Mouse (Mus musculus) adrenal gland (tissue): Measurements from ENCODE around the gene Maml3.

Source experiments
- intact Hi-C: fragments of 180-260 bp; cut with DNase I; formaldehyde crosslinking; loops from one replicate; pipeline ENCODE4 v1.15.1; 2025

Maml3 gene

GRCm38 (mm10) chr3:51799650-51800049 is 305.2 kb downstream of the Maml3 start:
- intact Hi-C loops = no loop called here

- intact Hi-C loops = no loop called here
Measured at GRCm38 (mm10) chr3:51796838-51797237, 308.0 kb downstream of the Maml3 start.

- intact Hi-C loops = no loop called here
Measured at GRCm38 (mm10) chr3:51796219-51796828, 308.6 kb downstream of the Maml3 start.

GRCm38 (mm10) chr3:51791542-51791941 is 313.3 kb downstream of the Maml3 start:
- intact Hi-C loops = no loop called here

GRCm38 (mm10) chr3:51789389-51789904 is 315.4 kb downstream of the Maml3 start:
- intact Hi-C loops = no loop called here

GRCm38 (mm10) chr3:51788591-51789339 is 316.1 kb downstream of the Maml3 start:
- intact Hi-C loops = no loop called here

- intact Hi-C loops = no loop called here
Measured at GRCm38 (mm10) chr3:51787945-51788344, 316.9 kb downstream of the Maml3 start.

GRCm38 (mm10) chr3:51785796-51786195 is 319.1 kb downstream of the Maml3 start:
- intact Hi-C loops = no loop called here

GRCm38 (mm10) chr3:51782191-51782590 is 322.7 kb downstream of the Maml3 start:
- intact Hi-C loops = no loop called here

GRCm38 (mm10) chr3:51778738-51779592 is 325.9 kb downstream of the Maml3 start:
- intact Hi-C loops = no loop called here

- intact Hi-C loops = no loop called here
Measured at GRCm38 (mm10) chr3:51778179-51778578, 326.7 kb downstream of the Maml3 start.

GRCm38 (mm10) chr3:51776018-51776611 is 328.8 kb downstream of the Maml3 start:
- intact Hi-C loops = no loop called here

GRCm38 (mm10) chr3:51773587-51773986 is 331.3 kb downstream of the Maml3 start:
- intact Hi-C loops = no loop called here

- intact Hi-C loops = no loop called here
Measured at GRCm38 (mm10) chr3:51771839-51772630, 332.8 kb downstream of the Maml3 start.

GRCm38 (mm10) chr3:51769196-51769595 is 335.7 kb downstream of the Maml3 start:
- intact Hi-C loops = no loop called here

GRCm38 (mm10) chr3:51765220-51765923 is 339.5 kb downstream of the Maml3 start:
- intact Hi-C loops = no loop called here

GRCm38 (mm10) chr3:51764175-51764574 is 340.7 kb downstream of the Maml3 start:
- intact Hi-C loops = no loop called here

GRCm38 (mm10) chr3:51762900-51763299 is 342.0 kb downstream of the Maml3 start:
- intact Hi-C loops = no loop called here

GRCm38 (mm10) chr3:51759534-51759933 is 345.3 kb downstream of the Maml3 start:
- intact Hi-C loops = no loop called here

GRCm38 (mm10) chr3:51757032-51757431 is 347.8 kb downstream of the Maml3 start:
- intact Hi-C loops = no loop called here
